Mouse (Mus musculus): ENCODE results near the gene Dop1b.

- TF ChIP-seq CTCF (IDR thresholded peaks at IDR 0.05; ENCODE audit: borderline replicate concordance, insufficient read depth, low read depth, low read length) = no peak
- TF ChIP-seq POLR2A (IDR thresholded peaks at IDR 0.05; ENCODE audit: borderline replicate concordance, insufficient read depth, low read length) = no peak
Measured at GRCm38 (mm10) chr16:93751816-93752215, 40.1 kb downstream of the Dop1b start.

Data from cerebellum, adult 2 months (tissue).